In the genomic region with DNA sequence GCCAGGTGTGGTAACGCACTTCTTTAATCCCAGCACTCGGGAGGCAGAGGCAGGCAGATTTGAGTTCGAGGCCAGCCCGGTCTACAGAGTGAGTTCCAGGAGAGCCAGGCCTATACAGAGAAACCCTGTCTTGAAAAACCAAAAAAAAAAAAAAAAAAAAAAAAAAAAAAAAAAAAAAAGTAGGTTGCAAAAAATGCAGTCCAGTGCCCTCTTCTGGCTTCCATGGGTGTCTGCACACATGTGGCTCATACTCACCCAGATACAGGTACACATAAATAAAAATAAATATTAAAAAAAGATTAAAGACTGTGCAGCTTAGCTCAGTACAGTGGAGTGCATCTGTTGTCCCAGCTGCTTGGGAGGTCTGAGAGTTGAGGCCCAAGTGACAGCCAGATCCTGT, we compare ENCODE assay signal across 2 mouse cellular contexts.
TF ChIP-seq lines count a peak whose summit lies in the region.

No protein-coding gene starts in this region.

TF ChIP-seq in CH12.LX, 34 proteins besides CTCF, POLR2A, EP300 and RAD21:
- peak; percentile 95 for TF ChIP-seq ZNF384 (IDR thresholded peaks at IDR 0.05; ENCODE audit: low read depth, low read length)

TF ChIP-seq in MEL, 35 proteins besides CTCF, POLR2A, EP300 and RAD21:
- TF ChIP-seq ZNF384 (IDR thresholded peaks at IDR 0.05; ENCODE audit: low read depth, low read length), result peak; percentile 94
